Mouse (Mus musculus) adipocyte (in vitro differentiated cells): ENCODE results near the gene Fbxl13.
"Not testable (repeated sequence)": the region's sequence is repeated elsewhere in the genome, so short reads cannot be mapped to it uniquely, and the experiment has no call there.

Experiments
- DNase-seq: peaks from one replicate; pipeline ENCODE4 v3.0.0-alpha.2; 2016; ENCODE audit warnings: low spot score

Fbxl13 gene

DNA sequence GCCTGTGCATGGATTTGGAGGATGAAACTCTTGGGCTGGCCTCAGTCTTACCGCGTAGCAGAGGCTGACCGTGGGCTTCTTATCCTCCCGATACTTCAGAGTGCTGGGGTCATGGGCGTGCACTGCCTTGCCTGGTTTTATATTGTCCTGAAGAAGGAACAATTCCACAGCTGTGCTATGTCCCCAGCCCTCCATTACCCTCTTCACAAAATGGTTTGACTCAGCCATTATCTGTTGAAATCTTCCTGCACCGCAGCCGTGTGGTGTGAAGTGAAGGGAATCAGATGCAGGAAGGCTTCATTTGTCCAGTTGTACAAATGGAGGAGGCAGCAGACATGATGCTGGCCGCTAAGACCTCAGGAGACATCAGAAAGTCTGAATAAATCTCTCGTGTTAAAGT is 11.5 kb upstream of the Fbxl13 start:
- no peak for DNase-seq

- DNase-seq = no peak
Observed at GRCm38 (mm10) chr5:21651885-21652612, 6.6 kb upstream of the Fbxl13 start.

- no peak for DNase-seq
Observed at GRCm38 (mm10) chr5:21650736-21651135, 5.3 kb upstream of the Fbxl13 start.

DNA sequence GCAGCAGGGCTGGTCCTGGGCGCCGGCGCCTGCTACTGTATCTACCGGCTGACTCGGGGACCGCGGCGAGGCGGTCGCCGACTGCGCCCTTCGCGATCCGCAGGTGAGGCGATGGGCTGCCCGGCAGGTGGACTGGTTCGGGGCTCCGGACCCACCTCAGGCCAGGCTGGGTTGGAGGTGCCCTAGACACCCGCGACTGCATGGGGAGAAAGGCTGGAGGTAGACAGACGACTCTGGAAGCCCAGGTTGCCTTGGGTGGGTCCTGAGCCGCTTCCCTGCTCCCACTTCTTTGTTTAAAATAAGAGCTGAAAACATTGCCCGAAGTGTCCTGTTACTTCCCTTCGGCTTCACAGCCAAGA is 678 bp upstream of the Fbxl13 start:
- no peak for DNase-seq

DNA sequence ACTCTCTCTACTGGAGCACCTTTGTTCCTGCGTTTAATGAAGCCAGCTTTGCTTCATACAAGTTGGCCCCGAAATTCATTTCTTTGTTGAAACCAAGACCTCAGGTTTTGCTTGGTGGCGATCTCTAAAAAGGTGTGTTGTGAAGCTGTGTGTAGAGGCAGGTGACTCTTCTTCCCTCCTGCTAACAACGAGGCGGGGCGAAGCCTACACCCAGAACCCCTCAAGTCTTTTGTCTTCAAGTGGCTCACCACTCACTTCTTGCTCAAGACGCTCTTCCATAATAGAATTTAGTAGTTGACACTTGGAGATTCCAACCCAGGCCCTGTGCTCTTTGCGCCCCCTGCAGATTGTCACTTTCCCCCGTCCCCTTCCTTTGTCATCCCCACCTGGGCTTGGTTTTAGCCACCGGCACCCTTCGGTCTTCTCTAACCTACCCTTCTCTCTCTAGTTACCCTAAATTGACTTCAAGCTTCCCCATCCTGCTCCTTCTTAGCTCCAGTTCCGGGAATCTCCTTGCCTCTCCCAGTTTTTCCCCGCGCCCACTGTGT is 469 bp downstream of the Fbxl13 start:
- DNase-seq = no peak

DNA sequence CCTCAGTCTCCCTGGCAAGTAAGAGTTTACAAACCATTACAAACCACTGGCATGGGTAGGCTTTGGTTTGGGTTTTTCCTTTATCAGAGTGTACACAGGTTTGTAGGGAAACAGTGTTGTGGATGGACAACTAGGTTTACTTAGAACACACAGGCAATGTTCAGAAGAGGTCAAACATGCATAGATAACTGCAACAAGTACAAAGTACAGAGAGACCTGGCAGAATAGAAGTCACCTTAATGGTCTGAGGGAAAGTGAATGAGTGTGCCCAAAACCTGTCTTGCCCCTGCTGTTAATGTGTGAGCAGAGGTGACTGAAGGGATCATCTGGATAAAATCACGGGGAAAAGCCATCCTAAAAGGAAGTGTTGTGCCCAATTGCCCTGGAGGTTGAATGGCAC is 1.8 kb downstream of the Fbxl13 start:
- no peak for DNase-seq

DNA sequence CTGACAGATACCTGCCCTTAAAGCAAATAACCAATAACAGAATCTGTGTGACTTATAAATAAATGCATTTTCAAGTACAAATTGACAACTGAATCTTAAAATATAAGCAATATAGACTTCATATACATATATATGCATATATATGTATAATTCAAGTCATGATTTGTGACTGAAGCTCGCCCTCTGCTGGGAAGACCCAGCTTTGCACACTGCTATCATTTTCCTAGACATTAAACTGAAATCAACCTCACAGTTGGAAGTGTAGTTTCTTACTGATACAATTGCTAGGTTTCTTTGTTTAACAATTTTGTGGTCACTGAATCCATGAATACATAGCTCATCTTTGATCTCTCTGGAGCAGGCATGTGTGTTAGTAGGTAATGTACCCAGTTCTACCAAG is 4.5 kb downstream of the Fbxl13 start:
- DNase-seq = peak; percentile 50

DNA sequence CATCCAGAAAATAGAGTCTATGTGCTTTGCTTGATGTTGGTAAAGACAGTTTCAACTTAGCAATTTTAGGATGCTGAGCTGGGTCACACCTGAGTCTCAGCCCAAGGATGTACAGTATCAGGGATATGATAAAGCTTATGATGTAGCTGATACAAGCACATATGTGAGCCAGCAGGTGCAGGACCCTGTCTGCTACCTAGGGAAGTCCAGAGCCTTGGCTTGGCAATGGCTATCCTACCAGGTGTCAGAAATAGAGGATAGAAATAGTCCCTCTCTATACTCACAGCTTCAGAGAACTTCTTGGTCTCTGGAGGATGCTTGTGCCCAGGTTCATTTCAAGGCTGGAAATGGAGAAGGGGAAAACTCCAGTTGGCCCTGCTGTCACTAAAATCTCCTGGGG is 19.5 kb downstream of the Fbxl13 start:
- DNase-seq = no peak

DNA sequence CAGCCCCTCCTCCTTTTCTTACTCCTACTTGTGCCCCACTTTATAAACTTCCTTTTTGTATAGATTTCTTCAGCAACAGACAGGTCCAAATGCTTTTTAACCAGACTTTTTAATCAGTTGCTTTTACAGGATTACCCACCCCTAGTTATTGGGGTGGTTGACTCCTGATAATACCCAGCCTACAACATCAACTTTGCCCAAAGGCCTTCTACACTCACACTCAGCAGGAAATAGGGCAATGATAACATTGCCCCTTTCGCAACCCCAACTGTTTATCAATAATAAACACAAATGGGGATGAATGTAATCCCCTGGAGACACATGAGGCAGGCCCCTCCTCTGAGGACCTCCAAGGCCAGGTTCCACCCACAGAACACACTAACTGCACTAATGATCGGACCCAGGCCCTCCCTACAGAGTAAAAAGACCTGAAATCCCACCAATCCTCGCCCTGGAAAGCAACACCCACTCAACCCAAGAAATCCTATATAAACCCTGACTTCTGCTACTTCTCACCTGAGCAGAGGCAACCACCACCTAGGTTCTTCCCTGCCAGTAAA is 28.9 kb downstream of the Fbxl13 start:
- DNase-seq = no peak

DNA sequence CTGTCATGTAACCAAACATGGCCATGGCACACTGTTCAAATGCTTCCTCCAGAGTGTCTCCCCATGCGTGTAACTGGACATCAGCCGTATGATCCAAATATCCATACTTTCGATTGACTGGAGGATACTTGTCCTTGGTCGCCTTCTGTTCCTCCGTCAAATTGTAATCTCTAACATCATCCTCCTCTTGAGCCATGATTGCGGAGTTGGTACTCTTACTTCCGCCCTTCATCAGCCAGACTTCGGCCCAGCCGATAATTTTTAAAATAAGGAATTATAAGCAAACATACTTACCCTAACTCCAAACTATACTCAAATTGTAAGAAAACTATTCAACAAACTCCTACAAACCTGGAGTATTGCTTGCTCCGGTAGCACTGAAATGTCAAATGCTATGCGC is 31.1 kb downstream of the Fbxl13 start:
- DNase-seq = not testable (repeated sequence)

DNA sequence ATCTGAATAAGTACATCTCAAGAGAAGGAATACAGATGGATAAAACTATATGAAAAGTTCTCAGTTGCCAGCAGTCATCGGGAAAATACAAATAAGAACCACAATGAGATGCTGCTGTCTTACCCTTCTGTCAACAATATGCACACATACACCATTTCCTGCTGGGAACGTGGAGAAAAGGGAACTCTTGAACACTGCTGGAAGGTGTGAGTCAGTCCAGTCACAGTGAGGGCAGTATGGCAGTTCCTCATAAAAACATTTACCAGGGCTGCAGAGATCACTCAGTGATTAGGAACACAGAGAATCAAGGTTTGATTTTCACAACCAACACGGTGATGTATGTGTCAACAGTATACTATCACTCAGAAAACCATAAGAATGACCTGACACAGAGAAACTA is 34.4 kb downstream of the Fbxl13 start:
- DNase-seq = no peak

GRCm38 (mm10) chr5:21608311-21609304 is 36.8 kb downstream of the Fbxl13 start:
- no peak for DNase-seq

- peak; percentile 12 for DNase-seq
Observed at GRCm38 (mm10) chr5:21605936-21606335, 39.5 kb downstream of the Fbxl13 start.

- DNase-seq = no peak
Observed at GRCm38 (mm10) chr5:21599961-21600360, 45.5 kb downstream of the Fbxl13 start.

- not testable (repeated sequence) for DNase-seq
Observed at GRCm38 (mm10) chr5:21599536-21599935, 45.9 kb downstream of the Fbxl13 start.

DNA sequence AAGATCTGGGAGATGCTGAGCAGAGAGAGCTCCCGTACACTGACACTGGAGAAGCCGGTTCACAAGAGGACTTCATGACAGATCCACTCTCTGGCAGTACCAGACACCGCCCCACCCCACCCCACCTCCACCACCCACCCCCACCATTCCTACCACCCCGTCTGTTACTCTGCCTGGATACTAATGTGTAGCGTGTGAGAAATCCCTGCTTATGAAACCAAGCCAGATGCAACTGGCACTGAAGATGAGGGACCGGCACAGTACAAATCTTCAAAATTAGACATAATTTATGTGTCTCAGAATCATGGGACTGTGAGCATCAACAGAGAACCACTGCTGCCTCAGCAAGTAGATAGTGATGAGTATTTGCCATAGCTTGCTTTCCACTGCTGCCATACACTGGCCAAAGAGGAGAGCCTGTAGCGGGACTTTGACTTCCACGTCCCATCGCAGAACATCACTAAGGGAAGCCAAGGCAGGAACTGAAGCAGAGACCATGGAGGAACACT is 52.2 kb downstream of the Fbxl13 start:
- no peak for DNase-seq

DNA sequence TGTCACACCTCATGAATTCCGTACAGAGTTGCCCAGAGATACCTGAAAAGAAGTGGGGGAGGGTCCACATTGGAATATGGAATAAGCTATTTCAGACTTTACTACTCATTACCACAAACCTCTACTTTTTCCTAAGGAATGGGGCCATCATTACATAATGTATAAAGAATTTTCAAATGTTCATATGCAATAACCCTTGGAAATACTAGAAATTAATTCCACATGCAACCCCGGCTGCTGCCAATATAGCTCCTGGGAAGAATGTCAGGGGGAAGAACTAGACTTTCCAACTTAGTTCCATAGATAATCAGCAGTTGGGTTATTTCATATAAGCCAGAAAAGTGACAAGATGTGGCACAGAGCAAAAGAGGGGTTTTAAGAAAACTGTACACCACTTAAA is 53.3 kb downstream of the Fbxl13 start:
- DNase-seq = no peak

DNA sequence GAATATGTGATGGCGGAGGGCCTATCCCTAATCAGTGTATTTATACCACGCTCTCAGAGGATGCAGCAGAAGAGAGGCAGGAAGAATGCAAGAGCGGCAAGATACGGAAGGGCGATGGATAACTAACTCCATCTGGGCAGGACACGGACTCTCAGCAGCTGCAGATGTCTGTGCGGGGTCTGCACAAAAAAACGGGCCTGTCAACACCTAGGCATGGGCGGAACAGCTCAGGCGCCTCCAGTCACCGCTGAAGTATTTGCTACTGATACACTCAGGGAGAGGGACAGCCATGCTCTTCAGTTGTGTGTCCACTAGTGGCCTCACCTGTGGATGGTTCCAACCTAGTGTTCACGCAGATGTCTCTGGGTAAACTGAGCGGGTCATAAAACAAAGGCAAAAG is 57.2 kb downstream of the Fbxl13 start:
- DNase-seq = no peak

- DNase-seq = no peak
Observed at GRCm38 (mm10) chr5:21587683-21588082, 57.8 kb downstream of the Fbxl13 start.

GRCm38 (mm10) chr5:21586763-21587162 is 58.7 kb downstream of the Fbxl13 start:
- peak; percentile 82 for DNase-seq

- no peak for DNase-seq
Observed at GRCm38 (mm10) chr5:21578136-21578535, 67.3 kb downstream of the Fbxl13 start.

- no peak for DNase-seq
Observed at GRCm38 (mm10) chr5:21575210-21575550, 70.3 kb downstream of the Fbxl13 start.
